Mouse (Mus musculus) stomach, postnatal 0 days (tissue): Measurements from ENCODE around the gene Cmip. TPM values are rescaled to one million over a fixed set of nuclear protein-coding genes. Genes with fewer than 3 reads are reported as not detected.

Experiments used
- ATAC-seq: fragments of 200-750 bp; cut with Nextera tagmentation; 2 replicates; pipeline ENCODE4 v1.8.0; 2017; ENCODE audit not compliant: low FRiP score, low TSS enrichment
- DNase-seq: peaks from one replicate; pipeline ENCODE4 v3.0.0-alpha.2; 2016; ENCODE audit warnings: low spot score
- H3K27ac ChIP-seq: fragments of 300-500 bp; sonication (generic); replicated peaks from 2 replicates; pipeline ENCODE4 v1.5.1; 2014; ENCODE audit warnings: mild to moderate bottlenecking, control low read depth
- H3K27me3 ChIP-seq: fragments of 300-500 bp; sonication (generic); 2 replicates; pipeline ENCODE4 v1.6.1; 2014; ENCODE audit warnings: low read length; ENCODE audit not compliant: control insufficient read depth, insufficient read depth
- H3K36me3 ChIP-seq: fragments of 300-500 bp; sonication (generic); 2 replicates; pipeline ENCODE4 v1.6.1; 2014; ENCODE audit warnings: low read length, mixed read lengths; ENCODE audit not compliant: control insufficient read depth, insufficient read depth
- H3K4me1 ChIP-seq: fragments of 300-500 bp; sonication (generic); replicated peaks from 2 replicates; pipeline ENCODE4 v1.6.1; 2014; ENCODE audit warnings: antibody characterized with exemption; ENCODE audit not compliant: control insufficient read depth, insufficient read depth
- H3K4me2 ChIP-seq: fragments of 300-500 bp; sonication (generic); replicated peaks from 2 replicates; pipeline ENCODE4 v1.6.1; 2014; ENCODE audit warnings: low read depth, mild to moderate bottlenecking, control low read depth, moderate library complexity
- H3K4me3 ChIP-seq: fragments of 300-500 bp; sonication (generic); 2 replicates; pipeline ENCODE4 v1.5.1; 2014; ENCODE audit warnings: low read depth, low read length, control low read depth
- H3K9ac ChIP-seq: fragments of 300-500 bp; sonication (generic); 2 replicates; pipeline ENCODE4 v1.6.1; 2014; ENCODE audit warnings: mild to moderate bottlenecking, low read length, control low read depth, mixed read lengths
- H3K9me3 ChIP-seq: fragments of 300-500 bp; sonication (generic); 2 replicates; pipeline ENCODE4 v1.6.1; 2016; ENCODE audit warnings: low read length; ENCODE audit not compliant: control insufficient read depth
- CTCF ChIP-seq: IDR thresholded peaks from 2 replicates; pipeline ENCODE4 v1.5.1; 2016; ENCODE audit warnings: antibody characterized with exemption, low read depth, mild to moderate bottlenecking, moderate library complexity
- EP300 ChIP-seq: optimal IDR thresholded peaks from 2 replicates; pipeline ENCODE3; 2016; ENCODE audit warnings: antibody characterized with exemption
- WGBS: fragments of 180-500 bp; shearing (Covaris S2); extraction: QIAGEN DNeasy Blood & Tissue Kit; methylation state at CpG from one replicate; pipeline ENCODE4 v1.1.7; 2014; 5-methylcytosine and 5-hydroxymethylcytosine counted together
- polyA plus RNA-seq: library from polyadenylated mRNA; unstranded; fragments of >200 nt; fragmentation: Nextera tagmentation; extraction: Ambion mirVana; gene quantifications from 2 replicates; pipeline ENCODE4 v1.2.1, GENCODE M21; 2015

Gene Cmip
- polyA plus RNA-seq, 1 experiment from 2014 or later = 19.9 TPM

DNA sequence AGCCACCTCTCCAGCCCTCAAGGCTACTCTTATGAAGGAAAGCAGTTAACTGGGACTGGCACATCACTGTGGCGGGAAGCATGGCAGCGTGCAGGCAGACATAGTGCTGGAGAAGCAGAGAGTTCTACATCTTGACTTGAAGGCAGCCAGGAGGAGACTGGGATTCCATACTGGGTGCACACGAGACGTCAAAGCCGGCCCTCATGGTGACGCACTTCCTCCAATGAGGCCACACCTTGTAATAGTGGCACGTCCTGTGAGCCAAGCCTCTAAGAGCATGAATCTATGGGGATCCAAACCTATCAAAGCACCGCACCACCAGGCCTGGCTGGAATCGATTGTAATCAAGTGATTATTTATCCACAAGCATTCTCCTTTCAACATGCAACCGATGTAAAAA, 210.6 kb downstream of the Cmip start:
- no peak for ATAC-seq
- TF ChIP-seq EP300 (no peak), CTCF (no peak)
- WGBS = 84% methylated on average over 10 of the region's 10 CpGs

DNA sequence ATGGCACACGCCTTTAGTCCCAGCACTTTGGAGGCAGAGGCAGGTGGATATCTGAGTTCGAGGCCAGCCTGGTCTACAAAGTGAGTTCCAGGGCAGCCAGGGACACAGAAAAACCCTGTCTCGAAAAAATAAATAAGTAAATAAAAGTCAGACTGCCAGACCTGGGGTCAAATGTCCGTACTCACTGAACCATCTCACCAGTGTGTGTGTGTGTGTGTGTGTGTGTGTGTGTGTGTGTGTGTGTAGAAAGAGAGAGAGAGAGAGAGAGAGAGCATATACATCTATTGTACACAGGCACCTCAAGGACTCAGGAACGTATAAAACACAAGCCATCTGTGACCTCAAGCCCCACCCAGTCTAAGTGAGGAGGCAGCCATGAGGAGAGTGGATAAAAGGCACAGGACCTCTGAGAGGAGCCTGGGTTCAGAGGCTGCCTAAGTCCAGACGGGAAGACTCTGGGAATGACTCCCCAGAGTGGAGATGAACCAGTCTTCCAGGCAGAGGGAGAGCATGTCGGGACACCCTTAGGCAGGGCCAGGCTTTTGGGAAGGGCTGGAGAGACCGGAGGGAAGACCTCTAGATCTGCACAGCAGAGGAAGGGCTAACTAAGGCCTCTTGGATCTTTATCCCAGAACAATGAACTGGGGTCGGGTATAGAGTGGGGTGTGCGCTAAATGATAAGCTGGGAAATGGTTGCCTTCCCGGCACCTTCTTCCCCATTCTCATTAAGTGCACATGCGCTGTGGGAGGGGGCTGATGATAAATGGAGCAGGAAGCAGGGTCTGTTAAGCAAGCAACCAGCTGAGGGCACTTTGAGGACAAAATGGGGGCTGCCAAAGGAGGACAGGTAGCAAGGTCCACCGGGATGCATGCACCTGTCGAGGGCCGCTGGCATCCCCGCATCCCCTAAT, 212.8 kb downstream of the Cmip start:
- H3K9me3 ChIP-seq = no peaks in the 10 kb centered on the region
- no peak for DNase-seq
- H3K27me3 ChIP-seq = no peaks in the 10 kb centered on the region
- H3K9ac ChIP-seq = no peak overlapping the region
- H3K36me3 ChIP-seq = no peaks in the 10 kb centered on the region
- peak overlapping the region; percentile 1; the same call in 1 of the 2 replicates for H3K27ac ChIP-seq
- peak overlapping the region; percentile 42 for H3K4me2 ChIP-seq
- WGBS = 28% methylated on average over 16 of the region's 16 CpGs
- ATAC-seq = no peak; the same call in 1 of the 2 replicates
- TF ChIP-seq CTCF = no peak
- TF ChIP-seq EP300 = no peak
- H3K4me1 ChIP-seq = no peaks in the 10 kb centered on the region
- H3K4me3 ChIP-seq = no peak overlapping the region

More for the DNA sequence above, 210.6 kb downstream of the Cmip start:
- Histone ChIP-seq H3K4me1 (no peaks in the 10 kb centered on the region), H3K27me3 (no peaks in the 10 kb centered on the region), H3K9me3 (no peaks in the 10 kb centered on the region), H3K4me3 (no peak overlapping the region), H3K27ac (no peak overlapping the region), H3K4me2 (no peak overlapping the region), H3K36me3 (no peaks in the 10 kb centered on the region), H3K9ac (no peak overlapping the region)
- DNase-seq = no peak

DNA sequence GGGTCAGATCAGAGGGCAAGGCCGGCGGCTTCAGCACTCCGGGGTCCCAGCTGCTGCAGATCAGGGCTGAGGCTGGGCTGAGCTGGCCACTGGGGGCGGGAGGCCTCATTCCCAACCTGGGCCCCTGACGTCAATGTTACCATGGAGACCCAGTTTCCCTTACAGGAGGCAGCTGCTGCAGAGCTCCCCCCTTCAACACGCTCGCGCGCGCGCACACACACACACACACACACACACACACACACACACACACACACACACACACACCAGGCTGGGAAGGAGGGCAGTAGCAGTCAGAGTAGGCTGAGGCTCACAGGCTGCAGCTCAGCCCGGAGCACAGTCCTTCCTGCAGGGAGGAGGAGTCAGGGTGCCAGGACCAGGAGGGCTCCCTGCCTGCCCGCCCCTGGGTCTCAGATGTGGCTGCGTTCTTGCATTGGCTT, 213.5 kb downstream of the Cmip start:
- DNase-seq (peak; percentile 75), ATAC-seq (peak; percentile 74)
- TF ChIP-seq EP300 (no peak), CTCF (peak; percentile 40; the same call in 1 of the 2 replicates)
- H3K27me3 ChIP-seq = no peaks in the 10 kb centered on the region
- WGBS = under 1% methylated on average over 10 of the region's 14 CpGs
- H3K4me1 ChIP-seq = no peaks in the 10 kb centered on the region
- no peak overlapping the region for H3K4me3 ChIP-seq
- no peaks in the 10 kb centered on the region for H3K9me3 ChIP-seq
- no peaks in the 10 kb centered on the region for H3K36me3 ChIP-seq
- H3K9ac ChIP-seq = no peak overlapping the region; the same call in 1 of the 2 replicates
- H3K4me2 ChIP-seq = peak overlapping the region; percentile 42
- 0 out of 2 replicates have a peak overlapping the region, but pooled peaks have one; percentile 18 for H3K27ac ChIP-seq

DNA sequence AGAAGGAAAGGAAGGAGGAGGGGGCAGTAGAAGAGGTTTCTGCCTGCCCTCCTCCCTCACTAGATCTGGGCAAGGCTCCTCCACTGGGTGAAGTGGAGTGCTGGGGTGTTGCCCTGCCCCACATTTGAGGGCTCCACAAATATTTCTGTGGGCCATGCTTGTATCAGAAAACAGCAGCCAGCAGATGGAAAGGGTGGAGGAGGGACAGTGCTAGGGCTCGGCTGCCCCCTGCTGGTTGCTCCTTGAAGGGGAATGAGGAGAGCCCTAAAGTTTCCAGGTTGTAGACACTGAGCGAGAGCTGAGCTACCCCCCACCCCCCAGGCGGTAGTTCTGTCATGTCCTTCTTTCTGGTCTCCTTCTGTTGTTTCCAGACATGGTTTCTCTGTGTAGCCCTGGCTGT, 214.3 kb downstream of the Cmip start:
- no peak overlapping the region for H3K4me2 ChIP-seq
- H3K4me3 ChIP-seq = no peak overlapping the region
- TF ChIP-seq EP300 (no peak), CTCF (peak; percentile 86)
- no peaks in the 10 kb centered on the region for H3K36me3 ChIP-seq
- DNase-seq (peak; percentile 82), ATAC-seq (peak; percentile 59)
- H3K9ac ChIP-seq = no peak overlapping the region
- WGBS = 33% methylated on average over 3 of the region's 3 CpGs
- no peak overlapping the region for H3K27ac ChIP-seq
- H3K9me3 ChIP-seq = no peaks in the 10 kb centered on the region
- H3K4me1 ChIP-seq = no peaks in the 10 kb centered on the region
- no peaks in the 10 kb centered on the region for H3K27me3 ChIP-seq

DNA sequence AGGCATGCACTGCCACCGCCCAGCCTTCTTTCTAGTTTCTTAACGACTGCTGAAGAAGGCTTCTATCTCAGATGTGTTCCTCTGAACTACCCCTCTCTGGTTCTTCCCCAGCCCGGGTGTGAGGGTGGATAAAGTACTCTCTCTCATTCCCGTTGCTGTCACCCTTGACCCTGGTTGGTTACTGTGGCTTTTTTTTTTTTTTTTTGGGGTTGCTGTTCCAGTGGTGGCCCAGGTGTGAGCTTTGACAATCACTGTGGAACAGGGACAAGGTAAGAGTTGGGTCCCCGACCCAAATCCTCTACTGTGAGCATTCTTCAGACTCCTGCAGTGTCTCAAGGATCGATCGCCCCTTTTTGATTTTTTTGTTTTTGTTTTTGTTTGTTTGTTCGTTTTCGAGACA, 214.8 kb downstream of the Cmip start:
- Histone ChIP-seq H3K27ac (no peak overlapping the region), H3K9me3 (no peaks in the 10 kb centered on the region), H3K27me3 (no peaks in the 10 kb centered on the region), H3K4me3 (no peak overlapping the region), H3K4me1 (no peaks in the 10 kb centered on the region), H3K4me2 (no peak overlapping the region), H3K9ac (no peak overlapping the region), H3K36me3 (no peaks in the 10 kb centered on the region)
- DNase-seq (no peak), ATAC-seq (no peak)
- 70% methylated on average over 9 of the region's 9 CpGs for WGBS
- TF ChIP-seq CTCF = no peak
- no peak for TF ChIP-seq EP300

DNA sequence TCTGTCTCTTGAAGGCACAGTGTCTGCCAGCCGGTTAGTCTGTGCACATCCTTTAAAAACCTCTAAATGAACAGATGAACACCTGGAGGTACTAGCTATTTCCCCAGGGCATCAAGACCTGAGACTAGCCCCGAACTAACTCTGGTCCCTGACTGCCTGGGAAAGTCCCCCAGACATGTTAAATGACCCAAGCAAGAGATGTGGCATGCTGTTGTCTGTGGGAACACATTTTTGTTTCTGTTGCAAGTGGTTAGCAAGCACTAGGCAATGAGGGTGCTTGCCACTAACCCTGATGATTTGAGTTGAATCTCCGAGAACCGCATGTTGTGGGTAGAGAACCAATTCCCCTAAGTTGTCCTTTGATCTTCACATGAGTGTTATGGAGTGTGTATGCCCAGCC, 215.5 kb downstream of the Cmip start:
- Histone ChIP-seq H3K36me3 (no peaks in the 10 kb centered on the region), H3K4me1 (no peaks in the 10 kb centered on the region)

More for the DNA sequence above, 215.5 kb downstream of the Cmip start:
- Histone ChIP-seq H3K9me3 (no peaks in the 10 kb centered on the region), H3K4me3 (no peak overlapping the region), H3K27me3 (no peaks in the 10 kb centered on the region), H3K27ac (no peak overlapping the region), H3K4me2 (no peak overlapping the region), H3K9ac (no peak overlapping the region)
- no peak for DNase-seq
- no peak for ATAC-seq
- no peak for TF ChIP-seq EP300
- no peak for TF ChIP-seq CTCF
- WGBS = 90% methylated on average over 4 of the region's 4 CpGs
